Mouse (Mus musculus): ENCODE data around the gene Gpr179. TPM values are rescaled to one million over a fixed set of nuclear protein-coding genes. Genes with fewer than 3 reads are reported as not detected.
"Not testable (repeated sequence)": the region's sequence is repeated elsewhere in the genome, so short reads cannot be mapped to it uniquely, and the experiment has no call there.

Gene Gpr179
- polyA plus RNA-seq, 1 experiment from 2014 or later = 0.16 TPM

- H3K27me3 ChIP-seq = peaks cover 20% of the 10 kb centered on the region
- 82% methylated on average over 9 of the region's 9 CpGs for WGBS
Measured at GRCm38 (mm10) chr11:97334400-97334799, 17.5 kb downstream of the Gpr179 start.

GRCm38 (mm10) chr11:97333896-97334295, 18.0 kb downstream of the Gpr179 start:
- no peak overlapping the region for H3K4me3 ChIP-seq
- H3K36me3 ChIP-seq = peaks cover 18% of the 10 kb centered on the region
- H3K4me1 ChIP-seq (replicated peaks) = peaks cover 4% of the 10 kb centered on the region; the same call in 1 of the 2 replicates
- peaks cover 20% of the 10 kb centered on the region for H3K27me3 ChIP-seq
- no peaks in the 10 kb centered on the region for H3K9me3 ChIP-seq
- H3K4me2 ChIP-seq = no peak overlapping the region
- no peak overlapping the region for H3K9ac ChIP-seq
- H3K27ac ChIP-seq = no peak overlapping the region
- no peak for ATAC-seq (ENCODE audit: low FRiP score)
- 70% methylated on average over 1 of the region's 1 CpGs for WGBS

More at GRCm38 (mm10) chr11:97334400-97334799, 17.5 kb downstream of the Gpr179 start:
- ATAC-seq (ENCODE audit: low FRiP score) = no peak
- Histone ChIP-seq H3K27ac (no peak overlapping the region), H3K4me1 (replicated peaks) (peaks cover 4% of the 10 kb centered on the region; the same call in 1 of the 2 replicates), H3K4me3 (no peak overlapping the region), H3K9ac (no peak overlapping the region), H3K4me2 (no peak overlapping the region), H3K9me3 (no peaks in the 10 kb centered on the region), H3K36me3 (peaks cover 13% of the 10 kb centered on the region)

- Histone ChIP-seq H3K4me3 (no peak overlapping the region), H3K9me3 (no peaks in the 10 kb centered on the region), H3K27me3 (peaks cover 14% of the 10 kb centered on the region), H3K9ac (0 out of 2 replicates have a peak overlapping the region, but pooled peaks have one; percentile 29), H3K4me2 (no peak overlapping the region), H3K4me1 (replicated peaks) (no peaks in the 10 kb centered on the region), H3K27ac (no peak overlapping the region), H3K36me3 (peaks cover 23% of the 10 kb centered on the region)
- no peak for ATAC-seq (ENCODE audit: low FRiP score)
- 46% methylated on average over 9 of the region's 9 CpGs for WGBS
Measured at GRCm38 (mm10) chr11:97333044-97333443, 18.8 kb downstream of the Gpr179 start.

GRCm38 (mm10) chr11:97331231-97332190, 20.4 kb downstream of the Gpr179 start:
- Histone ChIP-seq H3K9me3 (no peaks in the 10 kb centered on the region), H3K4me3 (no peak overlapping the region), H3K27ac (0 out of 2 replicates have a peak overlapping the region, but pooled peaks have one; percentile 18), H3K4me2 (no peak overlapping the region), H3K9ac (peak overlapping the region; percentile 35; the same call in 1 of the 2 replicates), H3K4me1 (replicated peaks) (no peaks in the 10 kb centered on the region), H3K36me3 (peaks cover 33% of the 10 kb centered on the region), H3K27me3 (0 out of 2 replicates have a peak, but pooled peaks cover 5% of the 10 kb centered on the region)
- 86% methylated on average over 12 of the region's 12 CpGs for WGBS
- no peak for ATAC-seq (ENCODE audit: low FRiP score)

DNA sequence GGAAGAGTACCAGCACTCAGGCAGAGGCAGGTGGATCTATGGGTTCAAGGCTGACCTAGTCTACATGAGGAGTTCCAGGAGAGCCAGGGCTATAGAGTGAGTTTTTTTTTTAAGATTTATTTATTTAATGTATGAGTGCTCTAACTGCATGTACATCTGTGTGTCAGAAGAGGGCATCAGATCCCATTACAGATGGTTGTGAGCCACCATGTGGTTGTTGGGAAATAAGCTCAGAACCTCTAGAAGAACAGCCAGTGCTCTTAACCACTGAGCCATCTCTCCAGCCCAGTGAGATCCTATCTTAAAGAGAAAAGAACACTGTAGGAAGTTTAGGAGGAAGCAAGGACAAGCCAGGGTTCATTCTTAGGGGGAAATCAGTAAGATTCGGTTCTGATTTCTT, 21.6 kb downstream of the Gpr179 start:
- Histone ChIP-seq H3K4me2 (no peak overlapping the region), H3K9me3 (no peaks in the 10 kb centered on the region), H3K4me3 (no peak overlapping the region), H3K4me1 (replicated peaks) (no peaks in the 10 kb centered on the region), H3K27ac (no peak overlapping the region), H3K36me3 (peaks cover 45% of the 10 kb centered on the region), H3K27me3 (0 out of 2 replicates have a peak, but pooled peaks cover under 1% of the 10 kb centered on the region), H3K9ac (no peak overlapping the region)
- ATAC-seq (ENCODE audit: low FRiP score) = no peak
- WGBS = 100% methylated on average over 1 of the region's 1 CpGs

- 28% methylated on average over 9 of the region's 9 CpGs for WGBS
- no peaks in the 10 kb centered on the region for H3K27me3 ChIP-seq
- H3K4me1 ChIP-seq (replicated peaks) = no peaks in the 10 kb centered on the region
- no peaks in the 10 kb centered on the region for H3K9me3 ChIP-seq
- H3K9ac ChIP-seq = no peak overlapping the region
- H3K4me2 ChIP-seq = no peak overlapping the region
- no peak overlapping the region for H3K4me3 ChIP-seq
- no peak for ATAC-seq (ENCODE audit: low FRiP score)
- peaks cover 63% of the 10 kb centered on the region for H3K36me3 ChIP-seq
- no peak overlapping the region for H3K27ac ChIP-seq
Measured at GRCm38 (mm10) chr11:97328148-97328547, 23.7 kb downstream of the Gpr179 start.

GRCm38 (mm10) chr11:97325224-97325623, 26.7 kb downstream of the Gpr179 start:
- no peak overlapping the region for H3K9ac ChIP-seq
- no peaks in the 10 kb centered on the region for H3K27me3 ChIP-seq
- ATAC-seq (ENCODE audit: low FRiP score) = no peak
- H3K36me3 ChIP-seq = peaks cover 74% of the 10 kb centered on the region
- 75% methylated on average over 1 of the region's 1 CpGs for WGBS
- no peak overlapping the region for H3K4me3 ChIP-seq
- H3K27ac ChIP-seq = no peak overlapping the region
- H3K9me3 ChIP-seq = no peaks in the 10 kb centered on the region
- H3K4me1 ChIP-seq (replicated peaks) = no peaks in the 10 kb centered on the region
- no peak overlapping the region for H3K4me2 ChIP-seq

DNA sequence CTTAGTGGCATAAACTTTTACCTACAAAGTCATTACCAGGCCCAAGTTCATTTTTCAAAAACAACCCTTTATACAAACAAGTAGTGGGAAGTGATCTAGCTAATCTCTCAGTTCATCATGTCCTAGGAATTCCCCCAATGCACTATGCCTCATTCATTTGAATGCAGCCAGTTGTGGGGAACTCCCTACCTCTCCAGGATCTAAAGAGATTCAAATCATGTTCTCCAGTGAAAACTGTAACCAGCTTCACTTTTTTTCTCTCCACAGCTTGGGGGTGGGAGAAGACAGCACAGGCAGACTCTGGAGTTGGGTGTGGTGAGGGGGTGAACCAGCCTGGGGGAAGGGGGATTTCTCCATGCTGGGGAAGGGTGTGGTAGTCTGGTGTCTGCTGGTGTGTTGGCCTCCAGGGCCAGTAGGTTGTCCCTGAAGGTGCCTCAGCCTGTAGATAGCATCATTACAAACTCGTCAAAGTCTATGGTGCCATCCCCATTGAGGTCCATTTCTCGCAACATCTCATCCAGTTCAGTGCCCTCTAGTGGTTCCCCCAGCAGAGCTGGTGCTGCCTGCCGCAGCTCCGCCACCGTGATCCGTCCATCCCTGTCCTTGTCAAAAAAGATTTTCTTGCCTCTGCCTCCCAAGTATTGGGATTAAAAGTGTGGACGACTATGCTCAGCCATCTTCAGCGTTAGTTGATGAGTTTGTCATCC, 29.8 kb downstream of the Gpr179 start:
- 83% methylated on average over 8 of the region's 8 CpGs for WGBS
- not testable (repeated sequence) for H3K9ac ChIP-seq; H3K4me2 ChIP-seq; H3K4me3 ChIP-seq; H3K9me3 ChIP-seq; ATAC-seq (ENCODE audit: low FRiP score); H3K27me3 ChIP-seq; H3K27ac ChIP-seq; H3K4me1 ChIP-seq (replicated peaks)
- H3K36me3 ChIP-seq = peaks cover 51% of the 10 kb centered on the region

GRCm38 (mm10) chr11:97321197-97321596, 30.7 kb downstream of the Gpr179 start:
- 93% methylated on average over 8 of the region's 8 CpGs for WGBS
- H3K4me1 ChIP-seq (replicated peaks) = peaks cover 7% of the 10 kb centered on the region

GRCm38 (mm10) chr11:97315504-97316503, 36.1 kb downstream of the Gpr179 start, which contains the start of gene Mrpl45:
TSS of gene Mrpl45 (plus strand) at chr11:97315716.
- WGBS = 1% methylated on average over 50 of the region's 50 CpGs
- Histone ChIP-seq H3K9me3 (no peaks in the 10 kb centered on the region), H3K4me3 (peak within 1 kb of the TSS; percentile 55), H3K27me3 (peaks cover 6% of the 10 kb centered on the region; the same call in 1 of the 2 replicates), H3K4me1 (replicated peaks) (peaks cover 17% of the 10 kb centered on the region), H3K36me3 (no peaks in the 10 kb centered on the region), H3K27ac (peak within 1 kb of the TSS; percentile 81), H3K9ac (peak within 1 kb of the TSS; percentile 72), H3K4me2 (peak within 1 kb of the TSS; percentile 55)
- peak; percentile 95 for ATAC-seq (ENCODE audit: low FRiP score)

More at GRCm38 (mm10) chr11:97321197-97321596, 30.7 kb downstream of the Gpr179 start:
- H3K9me3 ChIP-seq = no peaks in the 10 kb centered on the region
- H3K27ac ChIP-seq = no peak overlapping the region
- H3K27me3 ChIP-seq = no peaks in the 10 kb centered on the region
- H3K9ac ChIP-seq = no peak overlapping the region
- no peak for ATAC-seq (ENCODE audit: low FRiP score)
- H3K4me3 ChIP-seq = no peak overlapping the region
- H3K4me2 ChIP-seq = no peak overlapping the region
- peaks cover 42% of the 10 kb centered on the region for H3K36me3 ChIP-seq

All from hindbrain, embryonic 13.5 days (tissue).